Mouse (Mus musculus) kidney, adult 2 months (tissue): Measurements from ENCODE around the gene Foxp1. TPM values are rescaled to one million over a fixed set of nuclear protein-coding genes. Genes with fewer than 3 reads are reported as not detected.

Experiments used
- DNase-seq: peaks from one replicate; pipeline ENCODE4 v3.0.0; 2021
- H3K27ac ChIP-seq: fragments of 200-500 bp; 2 replicates; pipeline ENCODE4 v1.5.1; 2012; ENCODE audit warnings: low read depth, low read length, control low read depth, inconsistent platforms; ENCODE audit not compliant: insufficient read depth
- H3K27me3 ChIP-seq: fragments of 200-500 bp; replicated peaks from 2 replicates; pipeline ENCODE4 v1.6.1; 2012; ENCODE audit warnings: mild to moderate bottlenecking, moderate library complexity, low read length, inconsistent platforms; ENCODE audit not compliant: control insufficient read depth, insufficient read depth
- H3K36me3 ChIP-seq: fragments of 200-500 bp; 2 replicates; pipeline ENCODE4 v1.6.1; 2012; ENCODE audit warnings: mild to moderate bottlenecking, moderate library complexity, low read length, inconsistent platforms; ENCODE audit not compliant: control insufficient read depth, insufficient read depth
- H3K4me1 ChIP-seq: fragments of 200-500 bp; 2 replicates; pipeline ENCODE4 v1.6.1; 2011; ENCODE audit warnings: low read length; ENCODE audit not compliant: control insufficient read depth, insufficient read depth
- H3K4me3 ChIP-seq: fragments of 200-500 bp; 2 replicates; pipeline ENCODE4 v1.5.1; 2011; ENCODE audit warnings: mild to moderate bottlenecking, low read depth, low read length, control low read depth; ENCODE audit not compliant: insufficient read depth
- CTCF ChIP-seq: fragments of 200-500 bp; conservative IDR thresholded peaks from 2 replicates; pipeline ENCODE4 v1.5.1; 2011; ENCODE audit warnings: low read depth, mild to moderate bottlenecking, control low read depth, low read length, moderate library complexity, mixed read lengths; ENCODE audit not compliant: insufficient read depth, insufficient read length
- POLR2A ChIP-seq: fragments of 200-500 bp; IDR thresholded peaks from one replicate; pipeline ENCODE4 v1.6.1; 2011; ENCODE audit warnings: low read depth, low read length, control low read depth
- WGBS: fragments of 180-500 bp; shearing (Covaris S2); methylation state at CpG from one replicate; pipeline ENCODE4 v1.1.7; 2018; 5-methylcytosine and 5-hydroxymethylcytosine counted together
- polyA plus RNA-seq: library from polyadenylated mRNA; depleted of rRNA; stranded (reverse); fragments of >200 nt; gene quantifications from 2 replicates; pipeline ENCODE4 v1.2.3, GENCODE M21; 2012

Foxp1 gene
- polyA plus RNA-seq, 1 experiment = 32.8 TPM

- Histone ChIP-seq H3K27me3 (no peaks in the 10 kb centered on the region), H3K27ac (no peak overlapping the region), H3K4me3 (no peak overlapping the region), H3K36me3 (no peaks in the 10 kb centered on the region), H3K4me1 (no peaks in the 10 kb centered on the region)
- no peak for DNase-seq
- no peak for TF ChIP-seq CTCF
- no peak for TF ChIP-seq POLR2A
- WGBS = 90% methylated on average over 4 of the region's 4 CpGs
Measured at GRCm38 (mm10) chr6:99212461-99212860, 310.1 kb downstream of the Foxp1 start.

DNA sequence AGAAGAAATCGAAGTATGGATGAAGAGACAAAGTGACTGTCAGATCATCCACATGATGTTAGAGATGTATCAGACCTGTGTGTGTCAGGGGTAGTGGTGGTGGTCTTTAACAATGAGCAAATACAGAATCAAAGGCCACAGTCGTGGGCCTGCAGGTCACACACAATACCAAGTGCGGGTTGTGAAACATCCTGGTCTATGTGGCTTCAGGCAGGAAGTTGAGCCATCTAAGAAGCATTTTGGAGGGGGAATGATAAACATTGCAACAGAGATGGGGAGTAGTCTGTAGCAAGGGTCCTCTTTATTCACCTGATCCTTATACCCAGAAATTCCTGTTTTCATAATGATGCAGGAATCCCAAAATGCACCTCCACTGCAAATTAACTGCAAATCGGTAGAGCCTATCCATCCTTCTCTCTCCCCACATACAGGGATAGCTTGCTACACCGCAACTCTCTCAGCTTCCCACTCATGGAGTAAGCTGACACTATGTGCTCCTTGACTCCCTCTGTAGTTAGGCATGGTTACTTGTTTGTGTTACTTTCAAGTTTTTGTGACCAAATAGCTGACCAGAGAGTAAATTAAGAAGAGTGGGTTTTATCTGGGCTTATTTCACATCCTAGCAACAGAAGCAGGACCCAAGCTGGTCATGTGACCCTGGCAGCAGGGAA lies 310.7 kb downstream of the Foxp1 start:
- no peak for DNase-seq
- Histone ChIP-seq H3K4me1 (no peaks in the 10 kb centered on the region), H3K27ac (no peak overlapping the region), H3K27me3 (no peaks in the 10 kb centered on the region), H3K36me3 (no peaks in the 10 kb centered on the region), H3K4me3 (no peak overlapping the region)
- WGBS = 76% methylated on average over 5 of the region's 5 CpGs
- TF ChIP-seq CTCF (no peak), POLR2A (no peak)

- Histone ChIP-seq H3K4me3 (no peak overlapping the region), H3K27ac (no peak overlapping the region), H3K4me1 (no peaks in the 10 kb centered on the region), H3K27me3 (no peaks in the 10 kb centered on the region), H3K36me3 (no peaks in the 10 kb centered on the region)
- 82% methylated on average over 7 of the region's 7 CpGs for WGBS
- TF ChIP-seq CTCF (no peak), POLR2A (no peak)
- DNase-seq = no peak
Measured at GRCm38 (mm10) chr6:99210161-99210560, 312.4 kb downstream of the Foxp1 start.

- Histone ChIP-seq H3K27ac (no peak overlapping the region), H3K27me3 (no peaks in the 10 kb centered on the region), H3K4me1 (no peaks in the 10 kb centered on the region), H3K36me3 (no peaks in the 10 kb centered on the region), H3K4me3 (no peak overlapping the region)
- no peak for TF ChIP-seq POLR2A
- no peak for TF ChIP-seq CTCF
- no peak for DNase-seq
- 77% methylated on average over 6 of the region's 6 CpGs for WGBS
Measured at GRCm38 (mm10) chr6:99207226-99207885, 315.2 kb downstream of the Foxp1 start.

GRCm38 (mm10) chr6:99206437-99206870 lies 316.1 kb downstream of the Foxp1 start:
- WGBS = 64% methylated on average over 5 of the region's 5 CpGs
- TF ChIP-seq CTCF (no peak), POLR2A (no peak)
- no peaks in the 10 kb centered on the region for H3K27me3 ChIP-seq
- no peak overlapping the region for H3K4me3 ChIP-seq
- H3K36me3 ChIP-seq = no peaks in the 10 kb centered on the region
- DNase-seq = no peak
- H3K4me1 ChIP-seq = no peaks in the 10 kb centered on the region
- H3K27ac ChIP-seq = no peak overlapping the region

DNA sequence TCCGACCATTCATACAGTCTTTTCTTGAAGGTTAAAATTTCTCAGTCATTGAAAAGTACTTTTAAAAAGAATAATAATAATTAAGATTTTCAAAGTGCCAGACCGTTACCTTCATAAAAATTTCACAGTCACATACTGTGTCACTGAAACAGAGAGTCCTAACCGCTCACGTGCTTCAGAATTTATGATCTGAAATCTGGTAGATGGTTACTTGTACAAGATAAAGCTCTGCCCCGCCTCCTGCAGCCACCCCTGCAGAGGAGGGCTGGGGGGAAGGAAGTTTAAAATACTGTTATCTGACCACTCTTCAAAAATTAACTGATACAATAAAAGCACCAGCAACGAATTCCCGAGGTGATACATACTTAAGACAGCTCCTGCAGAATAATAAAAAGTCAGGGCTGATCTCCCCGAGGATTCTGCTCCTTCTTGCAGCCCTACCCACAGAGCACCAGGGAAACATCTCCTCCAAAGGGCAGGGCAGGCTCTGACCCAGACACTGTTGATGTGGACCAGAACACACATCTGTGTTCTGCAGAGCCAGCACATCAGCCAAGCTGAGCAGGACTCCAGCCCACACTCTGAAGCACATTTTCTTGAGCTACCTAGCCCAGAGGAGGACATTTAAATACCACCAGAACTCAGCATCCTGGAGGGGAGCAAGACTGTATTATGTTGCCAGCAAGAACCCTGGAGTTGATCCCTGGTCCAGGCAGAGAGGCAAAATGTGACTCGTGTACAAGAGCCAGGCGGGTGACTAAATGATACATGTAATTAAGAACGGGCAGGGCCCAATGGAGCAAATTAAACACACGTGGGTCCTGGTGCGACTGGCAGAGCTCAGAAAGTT lies 316.7 kb downstream of the Foxp1 start:
- Histone ChIP-seq H3K4me3 (no peak overlapping the region), H3K4me1 (no peaks in the 10 kb centered on the region)
- no peak for DNase-seq

More for the DNA sequence above, 316.7 kb downstream of the Foxp1 start:
- WGBS = 67% methylated on average over 13 of the region's 13 CpGs
- TF ChIP-seq CTCF (no peak), POLR2A (no peak)
- Histone ChIP-seq H3K27ac (no peak overlapping the region), H3K27me3 (no peaks in the 10 kb centered on the region), H3K36me3 (no peaks in the 10 kb centered on the region)
